Mouse (Mus musculus): ENCODE results near the gene Nbea. TPM values are rescaled to one million over a fixed set of nuclear protein-coding genes. Genes with fewer than 3 reads are reported as not detected.

Nbea gene
- total and polyA plus RNA-seq, 3 experiments, result 0.76 TPM; not detected in 2

- Histone ChIP-seq H3K9me3 (replicated peaks) (peaks cover 18% of the 10 kb centered on the region), H3K27me3 (ENCODE audit: insufficient read depth, low read length) (no peaks in the 10 kb centered on the region), H3K4me1 (ENCODE audit: insufficient read depth, low read depth, low read length) (no peaks in the 10 kb centered on the region), H3K4me3 (ENCODE audit: low read depth, low read length) (no peak overlapping the region), H3K36me3 (replicated peaks) (no peaks in the 10 kb centered on the region)
- DNase-seq (ENCODE audit: low spot score) (no peak), ATAC-seq (ENCODE audit: extremely low read depth, insufficient number of reproducible peaks, low FRiP score, poor library complexity, severe bottlenecking) (no peak)
- TF ChIP-seq TAL1 (conservative IDR thresholded peaks at IDR 0.05; ENCODE audit: low read depth, low read length) (no peak), POLR2AphosphoS5 (IDR thresholded peaks at IDR 0.05; ENCODE audit: insufficient replicate concordance, low read depth, low read length) (no peak), GATA1 (IDR thresholded peaks at IDR 0.05; ENCODE audit: borderline replicate concordance, low read length) (no peak), CTCF (IDR thresholded peaks at IDR 0.05; ENCODE audit: low read depth, low read length) (no peak), GATA2 (IDR thresholded peaks at IDR 0.05; ENCODE audit: borderline replicate concordance, low read depth, low read length) (no peak)
These were observed 486.3 kb downstream of the Nbea start for GRCm38 (mm10) chr3:55697174-55697573.

DNA sequence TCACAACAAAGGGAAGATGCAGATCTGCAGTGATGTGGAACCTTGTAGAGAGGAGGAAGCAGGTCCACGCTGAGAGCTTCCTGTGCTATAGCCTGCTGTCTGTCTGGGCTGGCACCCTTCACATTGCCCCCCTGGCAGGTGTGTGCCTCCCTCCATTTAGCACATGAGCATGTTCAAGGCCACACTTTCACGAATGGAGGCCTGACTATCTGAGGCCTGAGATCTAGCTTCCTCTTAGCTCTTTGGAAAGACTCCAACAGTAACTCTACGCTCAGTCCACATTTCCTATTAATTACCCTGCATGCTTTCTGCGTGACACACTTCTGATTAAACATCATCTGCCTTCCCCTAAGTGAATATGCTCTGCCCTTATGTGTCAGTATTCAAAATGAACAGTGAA is 490.4 kb downstream of the Nbea start:
- no peak overlapping the region for H3K4me3 ChIP-seq (ENCODE audit: low read depth, low read length)
- TF ChIP-seq POLR2AphosphoS5 (IDR thresholded peaks at IDR 0.05; ENCODE audit: insufficient replicate concordance, low read depth, low read length) (no peak), GATA2 (IDR thresholded peaks at IDR 0.05; ENCODE audit: borderline replicate concordance, low read depth, low read length) (no peak), TAL1 (conservative IDR thresholded peaks at IDR 0.05; ENCODE audit: low read depth, low read length) (no peak), GATA1 (IDR thresholded peaks at IDR 0.05; ENCODE audit: borderline replicate concordance, low read length) (no peak), CTCF (IDR thresholded peaks at IDR 0.05; ENCODE audit: low read depth, low read length) (no peak)
- H3K27me3 ChIP-seq (ENCODE audit: insufficient read depth, low read length), result no peaks in the 10 kb centered on the region
- H3K36me3 ChIP-seq (replicated peaks), result no peaks in the 10 kb centered on the region
- H3K9me3 ChIP-seq (replicated peaks), result peaks cover 22% of the 10 kb centered on the region
- H3K4me1 ChIP-seq (ENCODE audit: insufficient read depth, low read depth, low read length), result no peaks in the 10 kb centered on the region
- DNase-seq (ENCODE audit: low spot score), result no peak
- ATAC-seq (ENCODE audit: extremely low read depth, insufficient number of reproducible peaks, low FRiP score, poor library complexity, severe bottlenecking), result no peak

DNA sequence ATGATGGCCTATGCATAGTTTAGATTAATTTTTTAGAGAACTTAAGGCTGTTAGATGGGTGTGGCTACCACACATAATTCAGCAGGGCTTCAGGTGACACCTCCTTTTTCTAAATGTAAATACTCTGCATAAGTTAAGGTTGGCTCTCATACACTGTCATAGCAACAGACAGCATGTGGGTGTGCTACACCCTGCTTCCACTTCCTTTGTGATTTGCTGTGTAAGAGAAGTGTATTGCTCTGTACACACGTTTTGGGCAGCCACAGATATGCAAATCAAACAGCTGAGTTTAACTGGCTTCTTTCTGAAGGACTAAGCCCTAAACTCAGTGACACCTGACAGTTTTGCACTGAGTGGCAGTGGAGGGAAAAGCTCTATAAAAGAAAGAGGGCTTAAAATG is 495.4 kb downstream of the Nbea start:
- DNase-seq (ENCODE audit: low spot score), result no peak
- peaks cover 21% of the 10 kb centered on the region for H3K9me3 ChIP-seq (replicated peaks)
- no peaks in the 10 kb centered on the region for H3K36me3 ChIP-seq (replicated peaks)
- no peak for TF ChIP-seq GATA2 (IDR thresholded peaks at IDR 0.05; ENCODE audit: borderline replicate concordance, low read depth, low read length)
- TF ChIP-seq GATA1 (IDR thresholded peaks at IDR 0.05; ENCODE audit: borderline replicate concordance, low read length), result no peak
- no peak for TF ChIP-seq TAL1 (conservative IDR thresholded peaks at IDR 0.05; ENCODE audit: low read depth, low read length)
- TF ChIP-seq CTCF (IDR thresholded peaks at IDR 0.05; ENCODE audit: low read depth, low read length), result no peak
- no peak for TF ChIP-seq POLR2AphosphoS5 (IDR thresholded peaks at IDR 0.05; ENCODE audit: insufficient replicate concordance, low read depth, low read length)
- H3K4me1 ChIP-seq (ENCODE audit: insufficient read depth, low read depth, low read length), result no peaks in the 10 kb centered on the region
- ATAC-seq (ENCODE audit: extremely low read depth, insufficient number of reproducible peaks, low FRiP score, poor library complexity, severe bottlenecking), result no peak
- no peaks in the 10 kb centered on the region for H3K27me3 ChIP-seq (ENCODE audit: insufficient read depth, low read length)
- H3K4me3 ChIP-seq (ENCODE audit: low read depth, low read length), result no peak overlapping the region

GRCm38 (mm10) chr3:55686993-55687392 is 496.5 kb downstream of the Nbea start:
- ATAC-seq (ENCODE audit: extremely low read depth, insufficient number of reproducible peaks, low FRiP score, poor library complexity, severe bottlenecking) (no peak), DNase-seq (ENCODE audit: low spot score) (no peak)
- Histone ChIP-seq H3K4me3 (ENCODE audit: low read depth, low read length) (no peak overlapping the region), H3K27me3 (ENCODE audit: insufficient read depth, low read length) (no peaks in the 10 kb centered on the region), H3K36me3 (replicated peaks) (no peaks in the 10 kb centered on the region), H3K9me3 (replicated peaks) (peaks cover 23% of the 10 kb centered on the region), H3K4me1 (ENCODE audit: insufficient read depth, low read depth, low read length) (no peaks in the 10 kb centered on the region)
- TF ChIP-seq GATA1 (IDR thresholded peaks at IDR 0.05; ENCODE audit: borderline replicate concordance, low read length), result no peak

GRCm38 (mm10) chr3:55685627-55686026 is 497.9 kb downstream of the Nbea start:
- H3K4me3 ChIP-seq (ENCODE audit: low read depth, low read length), result no peak overlapping the region
- no peaks in the 10 kb centered on the region for H3K36me3 ChIP-seq (replicated peaks)
- peaks cover 23% of the 10 kb centered on the region for H3K9me3 ChIP-seq (replicated peaks)
- DNase-seq (ENCODE audit: low spot score), result no peak
- H3K27me3 ChIP-seq (ENCODE audit: insufficient read depth, low read length), result no peaks in the 10 kb centered on the region
- TF ChIP-seq POLR2AphosphoS5 (IDR thresholded peaks at IDR 0.05; ENCODE audit: insufficient replicate concordance, low read depth, low read length) (no peak), CTCF (IDR thresholded peaks at IDR 0.05; ENCODE audit: low read depth, low read length) (no peak), TAL1 (conservative IDR thresholded peaks at IDR 0.05; ENCODE audit: low read depth, low read length) (no peak), GATA2 (IDR thresholded peaks at IDR 0.05; ENCODE audit: borderline replicate concordance, low read depth, low read length) (no peak), GATA1 (IDR thresholded peaks at IDR 0.05; ENCODE audit: borderline replicate concordance, low read length) (no peak)
- no peaks in the 10 kb centered on the region for H3K4me1 ChIP-seq (ENCODE audit: insufficient read depth, low read depth, low read length)
- ATAC-seq (ENCODE audit: extremely low read depth, insufficient number of reproducible peaks, low FRiP score, poor library complexity, severe bottlenecking), result no peak

GRCm38 (mm10) chr3:55684892-55685291 is 498.6 kb downstream of the Nbea start:
- no peak for TF ChIP-seq TAL1 (conservative IDR thresholded peaks at IDR 0.05; ENCODE audit: low read depth, low read length)
- no peak for TF ChIP-seq GATA1 (IDR thresholded peaks at IDR 0.05; ENCODE audit: borderline replicate concordance, low read length)
- no peak for TF ChIP-seq CTCF (IDR thresholded peaks at IDR 0.05; ENCODE audit: low read depth, low read length)
- TF ChIP-seq GATA2 (IDR thresholded peaks at IDR 0.05; ENCODE audit: borderline replicate concordance, low read depth, low read length), result no peak

GRCm38 (mm10) chr3:55677691-55678090 is 505.8 kb downstream of the Nbea start:
- DNase-seq (ENCODE audit: low spot score) (no peak), ATAC-seq (ENCODE audit: extremely low read depth, insufficient number of reproducible peaks, low FRiP score, poor library complexity, severe bottlenecking) (no peak)
- peaks cover 13% of the 10 kb centered on the region for H3K9me3 ChIP-seq (replicated peaks)
- H3K4me1 ChIP-seq (ENCODE audit: insufficient read depth, low read depth, low read length), result no peaks in the 10 kb centered on the region
- no peaks in the 10 kb centered on the region for H3K27me3 ChIP-seq (ENCODE audit: insufficient read depth, low read length)
- no peak overlapping the region for H3K4me3 ChIP-seq (ENCODE audit: low read depth, low read length)
- H3K36me3 ChIP-seq (replicated peaks), result no peaks in the 10 kb centered on the region
- TF ChIP-seq GATA1 (IDR thresholded peaks at IDR 0.05; ENCODE audit: borderline replicate concordance, low read length), result no peak
- no peak for TF ChIP-seq CTCF (IDR thresholded peaks at IDR 0.05; ENCODE audit: low read depth, low read length)
- no peak for TF ChIP-seq GATA2 (IDR thresholded peaks at IDR 0.05; ENCODE audit: borderline replicate concordance, low read depth, low read length)
- TF ChIP-seq POLR2AphosphoS5 (IDR thresholded peaks at IDR 0.05; ENCODE audit: insufficient replicate concordance, low read depth, low read length), result no peak
- no peak for TF ChIP-seq TAL1 (conservative IDR thresholded peaks at IDR 0.05; ENCODE audit: low read depth, low read length)

More at GRCm38 (mm10) chr3:55684892-55685291, 498.6 kb downstream of the Nbea start:
- no peaks in the 10 kb centered on the region for H3K27me3 ChIP-seq (ENCODE audit: insufficient read depth, low read length)
- ATAC-seq (ENCODE audit: extremely low read depth, insufficient number of reproducible peaks, low FRiP score, poor library complexity, severe bottlenecking) (no peak), DNase-seq (ENCODE audit: low spot score) (no peak)
- no peaks in the 10 kb centered on the region for H3K36me3 ChIP-seq (replicated peaks)
- no peak overlapping the region for H3K4me3 ChIP-seq (ENCODE audit: low read depth, low read length)
- peaks cover 20% of the 10 kb centered on the region for H3K9me3 ChIP-seq (replicated peaks)
- no peaks in the 10 kb centered on the region for H3K4me1 ChIP-seq (ENCODE audit: insufficient read depth, low read depth, low read length)
